Mouse (Mus musculus): ENCODE measurements around the gene Tpmt. TPM values are rescaled to one million over a fixed set of nuclear protein-coding genes. Genes with fewer than 3 reads are reported as not detected.

The Tpmt gene
- polyA plus RNA-seq, 1 experiment from 2014 or later: 26.7 TPM

GRCm38 (mm10) chr13:47066516-47066915 is 22.0 kb upstream of the Tpmt start:
- Histone ChIP-seq H3K4me3 (ENCODE audit: low read depth, low read length) (no peak overlapping the region), H3K36me3 (replicated peaks; ENCODE audit: insufficient read depth, low read length) (peaks cover 17% of the 10 kb centered on the region; the same call in 1 of the 2 replicates), H3K4me2 (ENCODE audit: low read depth, low read length) (no peak overlapping the region), H3K27ac (ENCODE audit: low read depth) (no peak overlapping the region), H3K27me3 (ENCODE audit: insufficient read depth, low read length) (no peaks in the 10 kb centered on the region), H3K4me1 (ENCODE audit: insufficient read depth) (no peaks in the 10 kb centered on the region), H3K9ac (replicated peaks) (no peak overlapping the region), H3K9me3 (ENCODE audit: low read length) (no peaks in the 10 kb centered on the region)
- no peak for TF ChIP-seq CTCF (IDR thresholded peaks at IDR 0.05; ENCODE audit: low read depth)
- no peak for TF ChIP-seq EP300 (IDR thresholded peaks at IDR 0.05; ENCODE audit: low read depth)
- DNase-seq (no peak), ATAC-seq (no peak)
- 90% methylated on average over 10 of the region's 10 CpGs for WGBS (ENCODE audit: insufficient replicate concordance)

- TF ChIP-seq EP300 (IDR thresholded peaks at IDR 0.05; ENCODE audit: low read depth): no peak
- TF ChIP-seq CTCF (IDR thresholded peaks at IDR 0.05; ENCODE audit: low read depth): no peak
- no peak overlapping the region for H3K4me3 ChIP-seq (ENCODE audit: low read depth, low read length)
- no peaks in the 10 kb centered on the region for H3K4me1 ChIP-seq (ENCODE audit: insufficient read depth)
- no peak overlapping the region for H3K9ac ChIP-seq (replicated peaks)
- DNase-seq (no peak), ATAC-seq (no peak)
- H3K36me3 ChIP-seq (replicated peaks; ENCODE audit: insufficient read depth, low read length): peaks cover 21% of the 10 kb centered on the region
- no peaks in the 10 kb centered on the region for H3K9me3 ChIP-seq (ENCODE audit: low read length)
- no peak overlapping the region for H3K4me2 ChIP-seq (ENCODE audit: low read depth, low read length)
- WGBS (ENCODE audit: insufficient replicate concordance): 78% methylated on average over 15 of the region's 15 CpGs
- H3K27me3 ChIP-seq (ENCODE audit: insufficient read depth, low read length): no peaks in the 10 kb centered on the region
- no peak overlapping the region for H3K27ac ChIP-seq (ENCODE audit: low read depth)
Measured at GRCm38 (mm10) chr13:47063985-47064760, 19.6 kb upstream of the Tpmt start.

DNA sequence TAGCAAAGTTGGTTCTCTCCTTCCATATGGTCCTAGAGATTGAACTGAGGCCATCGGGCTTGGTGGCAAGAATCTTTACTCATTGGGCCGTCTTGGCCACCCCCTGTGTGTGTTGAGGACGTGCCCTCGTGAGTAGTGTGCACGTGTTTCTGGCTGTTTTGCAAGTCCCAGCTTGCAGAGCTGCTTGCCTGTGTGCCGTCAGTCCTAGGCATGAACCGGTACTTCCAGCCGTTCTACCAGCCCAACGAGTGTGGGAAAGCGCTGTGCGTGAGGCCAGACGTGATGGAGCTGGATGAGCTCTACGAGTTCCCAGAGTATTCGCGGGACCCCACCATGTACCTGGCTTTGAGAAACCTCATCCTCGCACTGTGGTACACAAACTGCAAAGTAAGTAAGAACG is 18.2 kb upstream of the Tpmt start:
- TF ChIP-seq CTCF (IDR thresholded peaks at IDR 0.05; ENCODE audit: low read depth) (no peak), EP300 (IDR thresholded peaks at IDR 0.05; ENCODE audit: low read depth) (no peak)
- H3K27me3 ChIP-seq (ENCODE audit: insufficient read depth, low read length): no peaks in the 10 kb centered on the region
- 92% methylated on average over 17 of the region's 17 CpGs for WGBS (ENCODE audit: insufficient replicate concordance)

GRCm38 (mm10) chr13:47056781-47057180 is 12.2 kb upstream of the Tpmt start:
- no peaks in the 10 kb centered on the region for H3K27me3 ChIP-seq (ENCODE audit: insufficient read depth, low read length)
- ATAC-seq (no peak), DNase-seq (no peak)
- peaks cover 19% of the 10 kb centered on the region for H3K36me3 ChIP-seq (replicated peaks; ENCODE audit: insufficient read depth, low read length)
- H3K27ac ChIP-seq (ENCODE audit: low read depth): no peak overlapping the region
- H3K9me3 ChIP-seq (ENCODE audit: low read length): no peaks in the 10 kb centered on the region
- TF ChIP-seq EP300 (IDR thresholded peaks at IDR 0.05; ENCODE audit: low read depth): no peak
- TF ChIP-seq CTCF (IDR thresholded peaks at IDR 0.05; ENCODE audit: low read depth): no peak
- 79% methylated on average over 5 of the region's 5 CpGs for WGBS (ENCODE audit: insufficient replicate concordance)
- no peak overlapping the region for H3K4me2 ChIP-seq (ENCODE audit: low read depth, low read length)
- no peaks in the 10 kb centered on the region for H3K4me1 ChIP-seq (ENCODE audit: insufficient read depth)
- no peak overlapping the region for H3K4me3 ChIP-seq (ENCODE audit: low read depth, low read length)
- H3K9ac ChIP-seq (replicated peaks): no peak overlapping the region

More for the DNA sequence above, 18.2 kb upstream of the Tpmt start:
- Histone ChIP-seq H3K9me3 (ENCODE audit: low read length) (no peaks in the 10 kb centered on the region), H3K4me1 (ENCODE audit: insufficient read depth) (no peaks in the 10 kb centered on the region), H3K9ac (replicated peaks) (no peak overlapping the region), H3K27ac (ENCODE audit: low read depth) (no peak overlapping the region), H3K36me3 (replicated peaks; ENCODE audit: insufficient read depth, low read length) (peaks cover 21% of the 10 kb centered on the region), H3K4me3 (ENCODE audit: low read depth, low read length) (no peak overlapping the region), H3K4me2 (ENCODE audit: low read depth, low read length) (no peak overlapping the region)
- DNase-seq (no peak), ATAC-seq (no peak)

DNA sequence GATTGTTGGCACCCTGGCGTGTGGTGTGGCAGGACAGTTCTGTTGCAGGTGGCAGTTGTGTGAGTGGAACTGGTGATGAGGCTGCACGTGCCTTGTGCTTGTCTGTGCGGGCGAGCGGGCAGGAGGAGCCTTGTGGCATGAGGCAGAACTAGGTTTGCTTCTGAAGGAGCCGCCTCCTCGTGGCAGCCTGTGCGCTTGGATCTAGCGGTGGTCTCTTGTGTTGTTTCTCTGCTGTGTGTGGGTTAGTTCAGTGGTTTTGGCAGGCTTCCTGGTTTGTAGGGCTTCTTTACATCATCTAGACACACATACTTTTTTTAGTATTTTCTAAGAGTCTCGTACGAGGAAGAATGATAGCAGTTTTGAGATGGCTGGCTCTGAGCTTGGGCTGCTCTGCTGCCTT is 11.6 kb upstream of the Tpmt start:
- H3K27me3 ChIP-seq (ENCODE audit: insufficient read depth, low read length): no peaks in the 10 kb centered on the region
- no peak for ATAC-seq
- H3K27ac ChIP-seq (ENCODE audit: low read depth): no peak overlapping the region
- TF ChIP-seq EP300 (IDR thresholded peaks at IDR 0.05; ENCODE audit: low read depth) (no peak), CTCF (IDR thresholded peaks at IDR 0.05; ENCODE audit: low read depth) (no peak)
- no peak for DNase-seq
- H3K36me3 ChIP-seq (replicated peaks; ENCODE audit: insufficient read depth, low read length): peaks cover 21% of the 10 kb centered on the region
- no peak overlapping the region for H3K4me3 ChIP-seq (ENCODE audit: low read depth, low read length)
- H3K9me3 ChIP-seq (ENCODE audit: low read length): no peaks in the 10 kb centered on the region
- H3K4me1 ChIP-seq (ENCODE audit: insufficient read depth): no peaks in the 10 kb centered on the region
- no peak overlapping the region for H3K9ac ChIP-seq (replicated peaks)
- no peak overlapping the region for H3K4me2 ChIP-seq (ENCODE audit: low read depth, low read length)
- WGBS (ENCODE audit: insufficient replicate concordance): 63% methylated on average over 11 of the region's 11 CpGs

DNA sequence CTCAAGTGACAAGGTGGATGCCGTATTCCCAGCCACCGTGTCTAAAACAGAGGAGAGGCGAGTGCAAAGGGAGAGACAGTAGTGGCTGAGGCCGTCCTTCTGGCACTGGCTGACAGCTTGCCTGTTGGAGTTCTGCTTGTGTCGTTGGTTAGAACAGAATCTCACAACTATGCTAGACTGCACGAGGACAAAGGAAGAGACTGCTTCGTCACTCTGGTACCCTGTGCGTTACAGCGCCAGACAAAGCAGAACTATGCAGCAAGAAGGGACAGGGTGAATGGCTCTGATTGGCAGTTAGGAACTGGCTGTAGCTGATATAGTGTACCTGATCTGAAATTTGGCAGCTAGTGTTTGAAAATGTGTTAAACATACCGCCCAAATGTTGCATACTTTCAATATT is 9.4 kb upstream of the Tpmt start:
- TF ChIP-seq EP300 (IDR thresholded peaks at IDR 0.05; ENCODE audit: low read depth): no peak
- TF ChIP-seq CTCF (IDR thresholded peaks at IDR 0.05; ENCODE audit: low read depth): no peak
- Histone ChIP-seq H3K27ac (ENCODE audit: low read depth) (no peak overlapping the region), H3K27me3 (ENCODE audit: insufficient read depth, low read length) (no peaks in the 10 kb centered on the region), H3K4me3 (ENCODE audit: low read depth, low read length) (no peak overlapping the region), H3K9me3 (ENCODE audit: low read length) (no peaks in the 10 kb centered on the region), H3K9ac (replicated peaks) (no peak overlapping the region), H3K4me2 (ENCODE audit: low read depth, low read length) (no peak overlapping the region), H3K36me3 (replicated peaks; ENCODE audit: insufficient read depth, low read length) (peaks cover 22% of the 10 kb centered on the region), H3K4me1 (ENCODE audit: insufficient read depth) (no peaks in the 10 kb centered on the region)
- no peak for ATAC-seq
- no peak for DNase-seq
- 81% methylated on average over 10 of the region's 10 CpGs for WGBS (ENCODE audit: insufficient replicate concordance)

Measured in liver, postnatal 0 days (tissue).